Mouse (Mus musculus): Measurements from ENCODE around the gene Eef1akmt3. TPM values are rescaled to one million over a fixed set of nuclear protein-coding genes. Genes with fewer than 3 reads are reported as not detected.
"Not testable (repeated sequence)": the region's sequence is repeated elsewhere in the genome, so short reads cannot be mapped to it uniquely, and the experiment has no call there.

Eef1akmt3 gene
- polyA plus RNA-seq, 1 experiment from 2014 or later, result 0.44 TPM

DNA sequence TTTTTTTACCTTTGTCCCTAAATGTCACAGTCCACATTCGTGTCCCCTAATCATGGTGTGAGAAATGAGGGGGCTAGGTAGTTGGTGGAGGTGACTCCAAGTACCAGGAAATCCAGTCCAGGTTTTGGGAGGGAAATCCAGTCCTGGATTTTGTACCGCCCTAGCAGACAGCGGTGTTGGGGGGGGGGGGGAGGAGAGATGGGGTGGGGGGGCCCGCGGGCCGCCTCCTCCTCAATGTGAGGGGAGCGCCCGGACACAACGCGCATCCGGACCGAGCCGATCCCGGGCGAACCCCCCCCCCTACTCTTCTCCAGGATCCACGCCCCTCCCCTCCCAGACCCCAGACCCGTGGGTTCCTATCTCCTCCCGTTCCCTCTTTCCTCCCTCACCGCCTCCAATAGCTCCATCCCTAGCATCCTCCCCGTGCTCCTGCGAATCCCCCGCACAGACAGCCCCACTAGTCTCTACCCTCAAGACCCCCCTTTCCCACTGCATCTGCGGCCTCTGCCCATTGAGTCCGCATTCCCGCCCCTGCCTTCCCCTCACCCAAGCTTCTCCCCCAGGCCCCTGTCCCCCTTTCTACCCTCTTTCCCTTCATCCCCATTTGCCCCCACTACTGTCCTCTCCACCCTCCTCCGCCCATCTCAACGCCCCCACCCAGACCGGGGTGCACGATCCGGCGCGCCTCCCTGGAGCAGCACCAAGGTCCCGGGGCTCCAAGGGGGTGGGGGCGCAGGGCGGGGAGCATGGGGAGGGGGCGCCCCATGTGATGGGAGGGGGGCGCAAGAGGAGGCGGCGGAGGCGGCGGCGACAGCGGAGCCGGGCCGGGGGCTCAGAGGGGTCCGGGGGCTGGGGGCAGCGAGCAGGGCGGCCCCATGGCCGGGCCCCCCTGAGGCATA is 37.6 kb upstream of the Eef1akmt3 start:
- no peak for DNase-seq (ENCODE audit: low read depth, low spot score)
- in situ Hi-C loops (cut with MboI; ENCODE audit: low pct_unique_long_range_greater_than_20kb), result no loop called here

DNA sequence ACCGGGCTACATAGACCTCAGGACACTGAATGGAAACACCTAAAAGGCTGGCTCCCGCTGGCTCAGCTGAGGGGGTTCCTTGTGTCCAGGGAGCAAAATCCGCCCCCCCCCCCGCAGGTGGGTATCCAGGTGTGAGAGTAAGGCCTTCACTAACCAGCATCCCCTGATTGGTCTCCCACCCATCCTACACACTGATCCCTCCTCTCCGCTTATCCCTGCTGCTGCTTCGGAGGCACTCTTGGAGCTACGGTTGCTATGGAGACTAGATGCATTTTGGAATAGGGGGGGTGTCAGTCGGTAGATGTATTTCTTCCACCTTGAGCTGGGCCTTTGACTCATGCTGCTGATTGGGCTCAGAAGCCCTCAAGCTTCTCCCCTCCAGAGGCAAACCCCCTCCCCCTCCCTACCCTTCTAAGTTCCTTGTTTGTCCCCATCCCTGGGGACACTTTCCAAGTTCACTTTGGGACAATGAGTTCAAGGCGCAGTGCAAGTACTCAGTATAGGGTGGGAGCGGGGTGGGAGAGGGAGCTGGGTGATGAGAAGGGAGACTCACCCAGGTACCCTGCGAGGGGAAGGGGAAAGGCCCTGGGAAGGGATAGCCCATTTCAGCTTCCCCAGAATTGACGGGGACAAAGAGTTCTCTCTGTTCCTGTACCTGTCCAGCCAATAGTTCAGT is 36.8 kb upstream of the Eef1akmt3 start:
- no peak for DNase-seq (ENCODE audit: low read depth, low spot score)
- CTCF ChIA-PET, result no interaction called here
- TF ChIP-seq CTCF (IDR thresholded peaks at IDR 0.05), result no peak
- ATAC-seq, result no peak
- in situ Hi-C loops (cut with MboI; ENCODE audit: low pct_unique_long_range_greater_than_20kb), result no loop called here
- peaks cover 12% of the 10 kb centered on the region for H3K27me3 ChIP-seq
- POLR2A ChIA-PET, result interaction anchor here (0.6 to 0.7 kb wide), 2 partner anchors 13 to 122 kb away, joined by 3 to 4 read pairs; no protein-coding TSS in a partner anchor

More for the DNA sequence above, 37.6 kb upstream of the Eef1akmt3 start:
- H3K27me3 ChIP-seq, result peaks cover 12% of the 10 kb centered on the region
- ChIA-PET POLR2A (interaction anchor here (0.7 to 0.8 kb wide), 2 partner anchors 8 to 122 kb away, joined by 4 read pairs; no protein-coding TSS in a partner anchor), CTCF (no interaction called here)
- ATAC-seq, result no peak
- no peak for TF ChIP-seq CTCF (IDR thresholded peaks at IDR 0.05)

DNA sequence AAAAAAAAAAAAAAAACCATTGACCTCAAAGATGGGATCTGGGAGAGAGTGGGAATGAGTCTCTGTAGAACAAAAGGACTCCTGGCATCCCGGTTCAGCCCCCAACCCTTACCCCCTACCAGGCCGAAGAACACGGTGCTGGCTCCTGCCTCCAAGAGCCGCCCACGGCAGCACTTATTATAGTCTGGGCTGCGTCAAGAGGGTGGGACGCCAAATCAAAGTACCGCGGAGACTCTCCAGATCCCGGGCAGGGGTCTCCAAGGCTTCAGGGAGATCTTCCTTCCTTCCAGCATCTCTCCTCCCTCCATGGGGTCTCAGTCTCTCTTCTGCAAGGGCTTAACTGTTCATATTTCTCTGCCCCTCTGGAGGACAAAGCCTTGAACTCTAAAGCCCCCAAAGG is 36.2 kb upstream of the Eef1akmt3 start:
- DNase-seq (ENCODE audit: low read depth, low spot score) (no peak), ATAC-seq (no peak)
- H3K27me3 ChIP-seq, result peaks cover 12% of the 10 kb centered on the region
- TF ChIP-seq CTCF (IDR thresholded peaks at IDR 0.05), result no peak
- ChIA-PET POLR2A (interaction anchor here (0.6 kb wide), 1 partner anchor 12 kb away, joined by 3 read pairs; no protein-coding TSS in a partner anchor), CTCF (interaction anchor here (0.7 kb wide), 1 partner anchor 54 kb away, joined by 3 read pairs; no protein-coding TSS in a partner anchor)
- in situ Hi-C loops (cut with MboI; ENCODE audit: low pct_unique_long_range_greater_than_20kb), result no loop called here

DNA sequence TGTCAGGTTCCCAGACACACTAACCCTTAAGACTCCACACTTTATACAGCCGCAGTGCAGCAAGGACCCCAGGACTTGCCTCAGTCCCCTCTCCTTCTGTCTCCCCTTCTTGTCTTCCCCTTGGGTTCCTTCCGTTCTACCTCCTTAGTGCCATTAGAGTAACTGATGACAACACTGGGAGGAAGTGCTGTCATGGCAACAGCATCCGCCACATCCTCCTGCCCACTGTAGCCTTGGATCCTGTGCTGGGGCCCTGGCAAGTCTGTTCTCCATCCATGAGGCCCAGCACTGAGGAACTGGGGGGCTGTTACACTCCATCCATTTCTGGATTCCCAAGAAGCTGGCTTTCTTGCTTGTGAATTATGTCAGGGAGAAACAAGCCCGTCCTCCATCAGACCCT is 34.8 kb upstream of the Eef1akmt3 start:
- in situ Hi-C loops (cut with MboI; ENCODE audit: low pct_unique_long_range_greater_than_20kb), result no loop called here
- ATAC-seq, result no peak

DNA sequence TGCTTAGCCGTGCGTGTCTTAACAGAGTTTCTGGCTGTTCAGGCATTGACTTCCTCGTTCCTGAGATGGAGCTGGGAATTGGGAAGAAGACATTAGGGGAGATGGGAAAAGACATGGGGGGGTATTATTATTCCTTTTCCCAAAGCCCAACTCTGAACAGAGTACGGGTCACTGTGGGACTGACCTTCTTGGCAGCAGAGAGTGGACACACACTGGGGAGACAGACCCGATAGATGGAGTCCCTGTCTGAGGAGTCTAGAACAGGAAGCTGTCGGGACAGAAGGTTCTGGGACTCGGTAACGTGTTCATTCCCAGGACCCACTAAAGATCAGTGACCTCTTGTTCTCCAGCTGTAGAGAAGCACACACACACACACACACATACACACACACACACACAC is 34.3 kb upstream of the Eef1akmt3 start:
- in situ Hi-C loops (cut with MboI; ENCODE audit: low pct_unique_long_range_greater_than_20kb), result no loop called here
- DNase-seq (ENCODE audit: low read depth, low spot score) (no peak), ATAC-seq (no peak)
- peaks cover 12% of the 10 kb centered on the region for H3K27me3 ChIP-seq
- CTCF ChIA-PET, result interaction anchor here (1.2 kb wide), 1 partner anchor 17 kb away, joined by 3 read pairs; no protein-coding TSS in a partner anchor
- TF ChIP-seq CTCF (IDR thresholded peaks at IDR 0.05), result no peak
- POLR2A ChIA-PET, result no interaction called here

More for the DNA sequence above, 34.8 kb upstream of the Eef1akmt3 start:
- DNase-seq (ENCODE audit: low read depth, low spot score), result no peak
- TF ChIP-seq CTCF (IDR thresholded peaks at IDR 0.05), result no peak
- CTCF ChIA-PET, result interaction anchor here (1.0 to 1.2 kb wide), 2 partner anchors 17 to 95 kb away, joined by 3 read pairs; no protein-coding TSS in a partner anchor
- POLR2A ChIA-PET, result no interaction called here
- peaks cover 12% of the 10 kb centered on the region for H3K27me3 ChIP-seq

DNA sequence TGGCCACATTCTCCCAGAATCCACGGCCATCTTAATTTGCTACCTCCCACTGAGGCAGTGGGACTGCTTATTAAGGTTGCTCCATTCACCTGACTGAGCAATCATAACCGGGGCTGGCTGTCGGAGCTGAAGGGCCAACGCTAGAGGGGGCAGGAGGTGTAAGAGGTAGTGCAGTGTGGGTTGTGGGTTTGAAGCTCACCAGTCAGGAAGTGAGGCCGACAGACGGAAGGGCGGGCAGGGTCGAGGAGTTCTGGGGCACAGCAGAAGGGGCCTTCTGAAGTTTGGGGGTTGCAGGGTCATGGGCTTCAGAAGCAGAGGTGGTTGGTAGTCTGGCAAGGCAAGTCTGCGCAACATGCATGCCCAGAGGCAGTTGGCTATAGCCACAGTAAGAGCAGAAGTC is 33.8 kb upstream of the Eef1akmt3 start, which contains the start of gene Agap2:
TSS of gene Agap2 (plus strand) at position 205 of the 400 bp plus-strand sequence.
- ChIA-PET CTCF (no interaction called here), POLR2A (interaction anchor here (1.5 kb wide), 1 partner anchor 12 kb away, joined by 3 read pairs; the partner anchor contains the start of gene Cdk4)
- in situ Hi-C loops (cut with MboI; ENCODE audit: low pct_unique_long_range_greater_than_20kb), result no loop called here
- DNase-seq (ENCODE audit: low read depth, low spot score), result no peak
- peaks cover 6% of the 10 kb centered on the region for H3K27me3 ChIP-seq
- no peak for ATAC-seq
- no peak for TF ChIP-seq CTCF (IDR thresholded peaks at IDR 0.05)

DNA sequence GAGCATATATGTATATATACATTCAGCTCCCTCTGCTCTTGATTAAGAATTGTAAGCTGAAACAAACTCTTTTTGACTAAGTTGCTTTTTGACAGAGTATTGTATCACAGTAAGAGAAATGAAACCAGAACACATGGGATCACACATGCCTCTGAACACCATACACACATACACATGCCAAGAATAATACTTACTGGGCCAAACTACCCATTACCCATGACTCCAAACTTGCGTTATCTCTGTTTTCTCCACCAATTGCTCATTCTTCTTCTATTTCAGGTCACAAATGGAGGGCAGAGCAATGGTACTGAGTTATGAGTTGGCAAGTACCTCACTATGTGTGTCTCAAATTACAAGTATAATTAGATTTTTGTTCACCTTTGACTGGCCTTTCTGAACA is 32.7 kb upstream of the Eef1akmt3 start:
- POLR2A ChIA-PET, result interaction anchor here (1.5 kb wide), 1 partner anchor 11 kb away, joined by 3 read pairs; the partner anchor contains the start of gene Cdk4
- CTCF ChIA-PET, result interaction anchor here (0.9 kb wide), 1 partner anchor 11 kb away, joined by 3 read pairs; the partner anchor contains the start of gene Cdk4
- ATAC-seq (no peak), DNase-seq (ENCODE audit: low read depth, low spot score) (no peak)
- H3K27me3 ChIP-seq, result no peaks in the 10 kb centered on the region
- in situ Hi-C loops (cut with MboI; ENCODE audit: low pct_unique_long_range_greater_than_20kb), result loop anchor here (25.0 kb wide), 1 partner anchor 588 kb away; the partner anchor contains the start of genes Nab2 and Nemp1
- no peak for TF ChIP-seq CTCF (IDR thresholded peaks at IDR 0.05)

DNA sequence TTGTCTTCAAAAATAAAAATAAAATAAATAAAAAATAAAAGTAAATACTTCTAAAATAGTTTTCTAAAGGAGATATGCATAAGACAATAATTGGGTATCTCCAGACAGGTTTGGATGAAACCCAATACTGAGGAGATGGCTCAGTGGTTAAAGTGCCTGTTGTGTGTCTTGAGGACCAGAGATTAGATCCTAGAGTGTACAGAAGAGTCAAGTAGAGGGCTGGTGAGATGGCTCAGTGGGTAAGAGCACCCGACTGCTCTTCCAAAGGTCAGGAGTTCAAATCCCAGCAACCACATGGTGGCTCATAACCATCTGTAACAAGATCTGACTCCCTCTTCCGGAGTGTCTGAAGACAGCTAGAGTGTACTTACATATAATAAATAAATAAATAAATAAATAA is 31.7 kb upstream of the Eef1akmt3 start:
- ATAC-seq; POLR2A ChIA-PET; H3K27me3 ChIP-seq; DNase-seq (ENCODE audit: low read depth, low spot score): not testable (repeated sequence)
- in situ Hi-C loops (cut with MboI; ENCODE audit: low pct_unique_long_range_greater_than_20kb), result loop anchor here (25.0 kb wide), 1 partner anchor 589 kb away; the partner anchor contains the start of genes Nab2 and Nemp1
- CTCF ChIA-PET, result interaction anchor here (0.9 kb wide), 1 partner anchor 10 kb away, joined by 3 read pairs; the partner anchor contains the start of gene Cdk4

DNA sequence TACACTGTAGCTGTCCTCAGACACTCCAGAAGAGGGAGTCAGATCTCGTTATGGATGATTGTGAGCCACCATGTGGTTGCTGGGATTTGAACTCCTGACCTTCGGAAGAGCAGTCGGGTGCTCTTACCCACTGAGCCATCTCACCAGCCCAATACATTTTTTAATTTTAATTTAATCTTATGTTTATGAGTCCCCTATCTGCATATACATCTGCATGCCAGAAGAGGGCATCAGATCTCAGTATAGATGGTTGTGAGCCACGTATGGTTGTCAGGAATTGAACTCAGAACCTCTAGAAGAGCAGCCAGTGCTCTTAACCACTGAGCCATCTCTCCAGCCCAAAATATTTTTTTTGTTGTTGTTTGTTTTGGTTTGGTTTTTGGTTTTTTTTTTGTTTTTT is 31.0 kb upstream of the Eef1akmt3 start:
- POLR2A ChIA-PET; DNase-seq (ENCODE audit: low read depth, low spot score); ATAC-seq; H3K27me3 ChIP-seq; CTCF ChIA-PET: not testable (repeated sequence)
- in situ Hi-C loops (cut with MboI; ENCODE audit: low pct_unique_long_range_greater_than_20kb), result loop anchor here (25.0 kb wide), 1 partner anchor 590 kb away; the partner anchor contains the start of genes Nab2 and Nemp1

DNA sequence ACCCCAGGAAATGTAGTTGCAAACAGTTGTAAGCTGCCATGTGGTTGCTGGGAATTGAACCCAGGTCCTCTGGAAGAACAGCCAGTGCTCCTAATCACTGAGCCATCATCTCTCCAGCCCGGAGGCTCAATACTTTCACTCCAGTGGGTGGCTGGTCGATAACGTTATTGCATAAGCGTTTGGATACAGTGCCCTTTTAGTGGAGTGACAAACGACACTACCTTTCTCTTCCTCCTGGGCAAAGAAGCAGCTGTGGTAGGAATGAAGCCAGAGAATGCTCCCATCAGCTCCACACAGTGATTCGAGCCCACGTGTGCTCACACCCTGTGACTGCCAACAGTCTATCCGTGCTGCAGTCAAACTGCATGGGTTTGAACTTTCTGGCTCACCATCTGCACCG is 29.9 kb upstream of the Eef1akmt3 start:
- TF ChIP-seq CTCF (IDR thresholded peaks at IDR 0.05), result no peak
- POLR2A ChIA-PET, result no interaction called here
- no peaks in the 10 kb centered on the region for H3K27me3 ChIP-seq
- in situ Hi-C loops (cut with MboI; ENCODE audit: low pct_unique_long_range_greater_than_20kb), result loop anchor here (25.0 kb wide), 1 partner anchor 591 kb away; the partner anchor contains the start of genes Nab2 and Nemp1
- DNase-seq (ENCODE audit: low read depth, low spot score) (no peak), ATAC-seq (no peak)
- CTCF ChIA-PET, result interaction anchor here (1.1 to 1.2 kb wide), 2 partner anchors 12 to 13 kb away, joined by 3 read pairs; no protein-coding TSS in a partner anchor
